Mouse (Mus musculus) CH12.LX (cell line): Measurements from ENCODE around the gene Ppp2r5d. TPM values are rescaled to one million over a fixed set of nuclear protein-coding genes. Genes with fewer than 3 reads are reported as not detected.

ENCODE experiments used
- DNase-seq: peaks from one replicate; pipeline ENCODE4 v3.0.0-alpha.2; 2013; ENCODE audit errors: extremely low read depth
- H3K27ac ChIP-seq: 2 replicates; pipeline ENCODE4 v1.5.1; 2012; ENCODE audit warnings: low read depth, mild to moderate bottlenecking, control low read depth, moderate library complexity; ENCODE audit not compliant: insufficient read depth
- H3K27me3 ChIP-seq: replicated peaks from 2 replicates; pipeline ENCODE3; 2012; ENCODE audit warnings: inconsistent platforms
- H3K36me3 ChIP-seq, 2 experiments: replicated peaks in 1 of 2; 2 replicates each; pipeline versions ENCODE3 to v1.6.1; 2012; ENCODE audit warnings: inconsistent platforms in 1 of 2, low read length in 1 of 2, mild to moderate bottlenecking in 1 of 2, mixed read lengths in 1 of 2, moderate library complexity in 1 of 2; ENCODE audit not compliant: control insufficient read depth in 1 of 2, insufficient read depth in 1 of 2
- H3K4me1 ChIP-seq, 2 experiments: 2 replicates each; pipeline ENCODE4 v1.6.1; 2012; ENCODE audit warnings: inconsistent platforms in 1 of 2, moderate library complexity in 1 of 2; ENCODE audit not compliant: insufficient read depth in 2 of 2, control insufficient read depth in 1 of 2
- H3K4me2 ChIP-seq: 2 replicates; pipeline ENCODE4 v1.6.1; 2012; ENCODE audit warnings: low read depth, mild to moderate bottlenecking, control low read depth; ENCODE audit not compliant: poor library complexity, insufficient read depth, severe bottlenecking
- H3K4me3 ChIP-seq, 3 experiments: fragments of 150-350 bp in 1 of 3; sonication (generic) in 1 of 3; replicated peaks in 1 of 3; 2 replicates each; pipeline versions ENCODE3 to v1.5.1; 2011 to 2012; ENCODE audit warnings: low read depth in 2 of 3, low read length in 2 of 3, mild to moderate bottlenecking in 2 of 3, moderate library complexity in 2 of 3, control low read depth in 1 of 3, improper control_type of control experiment in 1 of 3, inconsistent platforms in 1 of 3, mixed read lengths in 1 of 3; ENCODE audit not compliant: poor library complexity in 1 of 3
- H3K79me2 ChIP-seq: replicated peaks from 2 replicates; pipeline ENCODE4 v1.6.1; 2012; ENCODE audit warnings: mild to moderate bottlenecking, moderate library complexity; ENCODE audit not compliant: control insufficient read depth, poor library complexity, insufficient read depth, severe bottlenecking; ENCODE audit errors: extremely low read depth
- H3K9ac ChIP-seq: 2 replicates; pipeline ENCODE4 v1.6.1; 2012; ENCODE audit warnings: low read depth, mild to moderate bottlenecking, control low read depth, moderate library complexity; ENCODE audit not compliant: insufficient read depth
- H3K9me3 ChIP-seq: replicated peaks from 2 replicates; pipeline ENCODE3; 2012; ENCODE audit warnings: low read length, inconsistent platforms, mixed read lengths
- BHLHE40 ChIP-seq: IDR thresholded peaks from 2 replicates; pipeline ENCODE4 v1.6.1; 2011; ENCODE audit warnings: mild to moderate bottlenecking, low read depth, low read length, improper control_type of control experiment
- CTCF ChIP-seq, 2 experiments: IDR thresholded peaks in 1 of 2; conservative IDR thresholded peaks in 1 of 2; 2 replicates each; pipeline ENCODE4 v1.5.1; 2011 to 2012; ENCODE audit warnings: low read depth in 2 of 2, low read length in 2 of 2, improper control_type of control experiment in 1 of 2, inconsistent platforms in 1 of 2, mild to moderate bottlenecking in 1 of 2, moderate library complexity in 1 of 2
- E2F4 ChIP-seq: IDR thresholded peaks from 2 replicates; pipeline ENCODE4 v1.6.1; 2011; ENCODE audit warnings: low read depth, low read length, improper control_type of control experiment; ENCODE audit not compliant: insufficient replicate concordance
- EP300 ChIP-seq: IDR thresholded peaks from 2 replicates; pipeline ENCODE4 v1.6.1; 2011; ENCODE audit warnings: low read length, improper control_type of control experiment
- ETS1 ChIP-seq: conservative IDR thresholded peaks from 2 replicates; pipeline ENCODE4 v1.6.1; 2012; ENCODE audit warnings: low read depth, mild to moderate bottlenecking, inconsistent platforms, low read length, improper control_type of control experiment, moderate library complexity
- HCFC1 ChIP-seq: IDR thresholded peaks from 2 replicates; pipeline ENCODE4 v1.6.1; 2012; ENCODE audit warnings: low read depth, mild to moderate bottlenecking, inconsistent platforms, low read length, improper control_type of control experiment
- IRF4 ChIP-seq: IDR thresholded peaks from 2 replicates; pipeline ENCODE4 v1.6.1; 2014; ENCODE audit warnings: low read depth, mild to moderate bottlenecking, inconsistent platforms, low read length, improper control_type of control experiment
- JUN ChIP-seq: IDR thresholded peaks from 2 replicates; pipeline ENCODE4 v1.6.1; 2011; ENCODE audit warnings: low read depth, mild to moderate bottlenecking, low read length, improper control_type of control experiment, moderate library complexity; ENCODE audit not compliant: insufficient read depth
- JUND ChIP-seq: conservative IDR thresholded peaks from 2 replicates; pipeline ENCODE4 v1.6.1; 2011; ENCODE audit warnings: low read depth, low read length, improper control_type of control experiment
- MXI1 ChIP-seq: IDR thresholded peaks from 2 replicates; pipeline ENCODE4 v1.6.1; 2011; ENCODE audit warnings: mild to moderate bottlenecking, low read depth, low read length, improper control_type of control experiment
- PAX5 ChIP-seq: IDR thresholded peaks from 2 replicates; pipeline ENCODE4 v1.6.1; 2012; ENCODE audit warnings: low read length, inconsistent platforms, mixed read lengths
- POLR2AphosphoS2 ChIP-seq: IDR thresholded peaks from 2 replicates; pipeline ENCODE4 v1.6.1; 2011; ENCODE audit warnings: low read depth, low read length, improper control_type of control experiment
- dilution Hi-C: fragments of 300-500 bp; cut with MboI; formaldehyde crosslinking; loops from 2 replicates; pipeline ENCODE4 v1.14.3; 2020; ENCODE audit warnings: low sequenced_read_pairs; ENCODE audit not compliant: extremely low pct_unique_long_range_greater_than_20kb, extremely low pct_ligation_motif_present
- in situ Hi-C: fragments of 300-500 bp; cut with MboI; formaldehyde crosslinking; loops from 3 replicates; pipeline ENCODE4 v1.14.3; 2019; ENCODE audit warnings: low sequenced_read_pairs, low pct_ligation_motif_present, low pct_unique_long_range_greater_than_20kb, mixed read lengths
- polyA plus RNA-seq: library from polyadenylated mRNA; unstranded; fragments of >175 nt; gene quantifications from 2 replicates; pipeline ENCODE4 v1.2.1, GENCODE M21; 2012; ENCODE audit warnings: low read depth; ENCODE audit not compliant: insufficient read length
- total RNA-seq, 2 experiments: library from RNA; depleted of rRNA; stranded (reverse); fragments of 300-350 nt in 1 of 2; fragments of >200 nt in 1 of 2; gene quantifications; 2 replicates each; pipeline ENCODE4 v1.2.3; 2012 to 2014

The Ppp2r5d gene
- total and polyA plus RNA-seq, 3 experiments, result 56.2 to 75.4 (median 57.7) TPM

GRCm38 (mm10) chr17:46651755-46652547 is 53.0 kb downstream of the Ppp2r5d start:
- H3K4me1 ChIP-seq, result peaks cover 9 to 48% of the 10 kb centered on the region in 2 experiments
- peak overlapping the region; percentile 79 to 88 (median 84) for H3K4me3 ChIP-seq
- H3K27me3 ChIP-seq, result no peaks in the 10 kb centered on the region
- peak overlapping the region; percentile 95; the same call in 1 of the 2 replicates for H3K9ac ChIP-seq
- peaks cover 52 to 75% of the 10 kb centered on the region in 2 experiments for H3K36me3 ChIP-seq
- peaks cover 5% of the 10 kb centered on the region for H3K9me3 ChIP-seq
- TF ChIP-seq JUND (no peak), MXI1 (no peak), IRF4 (no peak), BHLHE40 (no peak), HCFC1 (no peak), PAX5 (no peak), CTCF (conservative IDR thresholded peaks at IDR 0.05 in 1 of 2, IDR thresholded peaks at IDR 0.05 in 1 of 2; ENCODE audit: low read depth in 2 of 2, low read length in 2 of 2) (no peak)
- no peak overlapping the region for H3K27ac ChIP-seq
- in situ Hi-C loops (loop anchor here (5.0 kb wide), 2 partner anchors 60 to 120 kb away; partner anchors contain the start of genes 2310039H08Rik and Pex6), dilution Hi-C loops (no loop called here)
- no peak for DNase-seq
- H3K79me2 ChIP-seq, result peaks cover 22% of the 10 kb centered on the region
- peak overlapping the region; percentile 30 for H3K4me2 ChIP-seq

- dilution Hi-C loops, result no loop called here
- Histone ChIP-seq H3K4me1 (peaks cover 9 to 50% of the 10 kb centered on the region in 2 experiments), H3K36me3 (peaks cover 46 to 69% of the 10 kb centered on the region in 2 experiments), H3K79me2 (peaks cover 28% of the 10 kb centered on the region), H3K27ac (no peak overlapping the region), H3K9me3 (peaks cover 5% of the 10 kb centered on the region), H3K9ac (peak overlapping the region; percentile 95), H3K4me3 (peak overlapping the region; percentile 79 to 88 (median 84)), H3K27me3 (no peaks in the 10 kb centered on the region), H3K4me2 (peak overlapping the region; percentile 30)
- no peak for TF ChIP-seq JUND
- no peak for TF ChIP-seq ETS1
- no peak for TF ChIP-seq E2F4
- no peak for TF ChIP-seq MXI1
- TF ChIP-seq POLR2AphosphoS2, result no peak
- no peak for TF ChIP-seq EP300
- TF ChIP-seq HCFC1, result no peak
- no peak for TF ChIP-seq CTCF (conservative IDR thresholded peaks at IDR 0.05 in 1 of 2, IDR thresholded peaks at IDR 0.05 in 1 of 2; ENCODE audit: low read depth in 2 of 2, low read length in 2 of 2)
- no peak for TF ChIP-seq JUN
- in situ Hi-C loops, result loop anchor here (5.0 kb wide), 2 partner anchors 61 to 121 kb away; partner anchors contain the start of genes 2310039H08Rik and Pex6
- no peak for DNase-seq
Observed at GRCm38 (mm10) chr17:46651292-46651691, 53.6 kb downstream of the Ppp2r5d start.
